Mouse (Mus musculus) midbrain, postnatal 0 days (tissue): ENCODE measurements around the gene Ccdc24. TPM values are rescaled to one million over a fixed set of nuclear protein-coding genes. Genes with fewer than 3 reads are reported as not detected.
A peak's percentile ranks its signal among the peaks of the same experiment; 100 is the strongest.

ENCODE experiments used
- ATAC-seq: fragments of 200-750 bp; cut with Nextera tagmentation; 2 replicates; pipeline ENCODE4 v1.8.0; 2017; ENCODE audit warnings: moderate number of reproducible peaks, mild to moderate bottlenecking, moderate TSS enrichment, moderate library complexity; ENCODE audit not compliant: low FRiP score
- DNase-seq: peaks from one replicate; pipeline ENCODE4 v3.0.0-alpha.2; 2015; ENCODE audit warnings: low spot score
- H3K27ac ChIP-seq: fragments of 300-500 bp; sonication (generic); 2 replicates; pipeline ENCODE4 v1.5.1; 2014; ENCODE audit warnings: low read depth, mild to moderate bottlenecking, low read length, mixed read lengths
- H3K27me3 ChIP-seq: fragments of 300-500 bp; sonication (generic); 2 replicates; pipeline ENCODE4 v1.6.1; 2014; ENCODE audit warnings: low read length, control low read depth, mixed read lengths; ENCODE audit not compliant: insufficient read depth
- H3K36me3 ChIP-seq: fragments of 300-500 bp; sonication (generic); 2 replicates; pipeline ENCODE4 v1.6.1; 2014; ENCODE audit warnings: low read length, control low read depth, mixed read lengths; ENCODE audit not compliant: insufficient read depth
- H3K4me1 ChIP-seq: fragments of 300-500 bp; sonication (generic); 2 replicates; pipeline ENCODE4 v1.6.1; 2014; ENCODE audit warnings: mild to moderate bottlenecking, control low read depth, antibody characterized with exemption, low read length, mixed read lengths; ENCODE audit not compliant: insufficient read depth
- H3K4me2 ChIP-seq: fragments of 300-500 bp; sonication (generic); 2 replicates; pipeline ENCODE4 v1.6.1; 2014; ENCODE audit warnings: low read depth, mild to moderate bottlenecking, low read length, mixed read lengths; ENCODE audit not compliant: poor library complexity, severe bottlenecking
- H3K4me3 ChIP-seq: fragments of 300-500 bp; sonication (generic); 2 replicates; pipeline ENCODE4 v1.5.1; 2014; ENCODE audit warnings: low read depth, mild to moderate bottlenecking, low read length, moderate library complexity
- H3K9ac ChIP-seq: fragments of 300-500 bp; sonication (generic); replicated peaks from 2 replicates; pipeline ENCODE4 v1.6.1; 2014; ENCODE audit warnings: mild to moderate bottlenecking, low read length, moderate library complexity, mixed read lengths; ENCODE audit not compliant: poor library complexity, severe bottlenecking
- H3K9me3 ChIP-seq: fragments of 300-500 bp; sonication (generic); 2 replicates; pipeline ENCODE4 v1.6.1; 2016; ENCODE audit warnings: low read length, control low read depth
- CTCF ChIP-seq: IDR thresholded peaks from 2 replicates; pipeline ENCODE4 v1.5.1; 2016; ENCODE audit warnings: antibody characterized with exemption, mild to moderate bottlenecking
- WGBS: fragments of 180-500 bp; shearing (Covaris S2); extraction: QIAGEN DNeasy Blood & Tissue Kit; methylation state at CpG from one replicate; pipeline ENCODE4 v1.1.7; 2014; 5-methylcytosine and 5-hydroxymethylcytosine counted together
- polyA plus RNA-seq: library from polyadenylated mRNA; unstranded; fragments of >200 nt; fragmentation: Nextera tagmentation; extraction: Ambion mirVana; gene quantifications from 2 replicates; pipeline ENCODE4 v1.2.1, GENCODE M21; 2015
- total RNA-seq: library from RNA; depleted of rRNA; stranded (reverse); fragments of >200 nt; gene quantifications from 2 replicates; pipeline ENCODE4 v1.2.3, GENCODE M21; 2014

Gene Ccdc24
- total and polyA plus RNA-seq, 2 experiments from 2014 or later, result 1.2 to 2.0 TPM

DNA sequence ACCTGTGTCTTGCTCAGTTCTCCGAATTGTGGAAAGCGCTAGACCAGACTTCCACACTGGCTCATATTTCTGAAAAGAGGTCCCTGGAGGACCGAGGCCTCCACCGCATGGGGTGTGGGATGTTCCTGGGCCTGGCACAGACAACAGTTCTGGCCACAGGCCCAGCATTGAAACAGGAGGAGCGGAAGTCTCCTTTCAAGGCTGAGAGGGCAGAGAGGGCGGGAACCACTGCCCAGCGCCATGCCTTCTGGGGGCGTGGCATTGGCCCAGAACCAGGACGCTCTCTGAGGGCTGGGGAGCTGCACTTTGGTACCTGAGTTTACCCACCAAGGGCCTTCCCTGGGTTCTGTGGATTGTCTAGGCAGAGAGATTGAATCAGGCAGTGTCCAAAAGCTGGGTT lies 6.3 kb downstream of the Ccdc24 start:
- TF ChIP-seq CTCF, result no peak
- no peak overlapping the region for H3K4me3 ChIP-seq
- H3K9ac ChIP-seq, result no peak overlapping the region
- peak; percentile 71 for DNase-seq
- no peak overlapping the region for H3K4me2 ChIP-seq
- no peak overlapping the region for H3K27ac ChIP-seq
- 55% methylated on average over 9 of the region's 9 CpGs for WGBS
- ATAC-seq, result no peak
- H3K27me3 ChIP-seq, result no peaks in the 10 kb centered on the region
- H3K4me1 ChIP-seq, result 0 out of 2 replicates have a peak, but pooled peaks cover 3% of the 10 kb centered on the region
- 0 out of 2 replicates have a peak, but pooled peaks cover 3% of the 10 kb centered on the region for H3K36me3 ChIP-seq
- no peaks in the 10 kb centered on the region for H3K9me3 ChIP-seq

DNA sequence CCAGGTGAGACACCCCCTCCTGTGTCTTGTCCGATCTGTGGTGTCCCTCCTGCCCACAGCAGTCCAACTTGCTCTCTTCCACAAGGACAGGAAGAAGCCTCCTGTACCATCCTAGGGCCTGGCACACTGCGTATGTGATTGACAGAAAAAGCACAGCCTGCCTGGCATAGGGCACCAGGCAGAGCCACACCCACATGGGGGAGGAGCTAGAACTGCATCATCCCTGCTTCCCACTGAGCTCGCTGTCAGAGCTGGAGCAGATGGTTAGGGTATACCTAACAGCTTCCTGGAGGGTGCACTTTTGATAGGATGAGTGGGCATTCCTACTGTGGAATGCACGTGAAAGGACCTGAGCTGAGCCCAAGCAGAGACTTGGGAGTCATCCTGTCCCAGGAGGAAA lies 9.5 kb downstream of the Ccdc24 start:
- Histone ChIP-seq H3K9me3 (no peaks in the 10 kb centered on the region), H3K36me3 (peaks cover 8% of the 10 kb centered on the region; the same call in 1 of the 2 replicates), H3K4me3 (no peak overlapping the region), H3K4me2 (no peak overlapping the region), H3K4me1 (0 out of 2 replicates have a peak, but pooled peaks cover 3% of the 10 kb centered on the region), H3K27ac (no peak overlapping the region), H3K9ac (no peak overlapping the region), H3K27me3 (no peaks in the 10 kb centered on the region)
- peak; percentile 83 for ATAC-seq
- peak; percentile 68 for DNase-seq
- TF ChIP-seq CTCF, result no peak
- WGBS, result 36% methylated on average over 4 of the region's 4 CpGs

GRCm38 (mm10) chr4:117860570-117860969 lies 11.8 kb downstream of the Ccdc24 start:
- no peak overlapping the region for H3K4me2 ChIP-seq
- DNase-seq, result no peak

DNA sequence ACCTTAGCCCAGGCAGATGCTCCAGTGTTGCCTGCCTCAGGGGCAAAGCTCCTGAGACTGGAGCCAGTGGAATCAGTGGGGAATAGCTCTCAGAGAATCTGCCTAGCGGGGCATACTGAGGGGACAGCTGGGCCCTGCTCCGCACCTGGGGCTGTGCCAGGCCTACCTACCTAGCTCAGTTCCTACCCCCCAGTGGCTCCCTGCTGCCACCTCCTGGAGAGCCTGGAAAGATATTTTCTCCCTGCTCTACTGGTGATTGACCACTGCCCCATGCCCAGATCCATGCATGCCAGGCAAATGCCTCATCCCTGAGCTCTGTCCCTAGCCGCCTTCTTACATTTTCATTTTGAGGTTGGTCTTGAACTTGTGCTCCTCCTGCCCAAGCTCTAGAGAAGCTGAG lies 13.6 kb downstream of the Ccdc24 start:
- Histone ChIP-seq H3K27ac (0 out of 2 replicates have a peak overlapping the region, but pooled peaks have one; percentile 26), H3K4me3 (no peak overlapping the region), H3K36me3 (peaks cover 18% of the 10 kb centered on the region), H3K4me2 (no peak overlapping the region), H3K27me3 (no peaks in the 10 kb centered on the region), H3K9me3 (no peaks in the 10 kb centered on the region), H3K9ac (no peak overlapping the region), H3K4me1 (no peaks in the 10 kb centered on the region; the same call in 1 of the 2 replicates)
- WGBS, result 56% methylated on average over 3 of the region's 3 CpGs
- DNase-seq (peak; percentile 62), ATAC-seq (0 out of 2 replicates have a peak, but pooled peaks have one; percentile 14)
- TF ChIP-seq CTCF, result peak; percentile 67

More at GRCm38 (mm10) chr4:117860570-117860969, 11.8 kb downstream of the Ccdc24 start:
- WGBS, result 80% methylated on average over 9 of the region's 9 CpGs
- Histone ChIP-seq H3K4me3 (no peak overlapping the region), H3K9me3 (no peaks in the 10 kb centered on the region), H3K36me3 (peaks cover 20% of the 10 kb centered on the region), H3K27ac (no peak overlapping the region), H3K9ac (no peak overlapping the region), H3K4me1 (no peaks in the 10 kb centered on the region), H3K27me3 (no peaks in the 10 kb centered on the region)
- TF ChIP-seq CTCF, result no peak
- no peak for ATAC-seq

- DNase-seq (peak; percentile 75), ATAC-seq (peak; percentile 73; the same call in 1 of the 2 replicates)
- Histone ChIP-seq H3K36me3 (peaks cover 17% of the 10 kb centered on the region), H3K4me3 (no peak overlapping the region), H3K9me3 (no peaks in the 10 kb centered on the region), H3K27ac (peak overlapping the region; percentile 44), H3K27me3 (no peaks in the 10 kb centered on the region), H3K4me1 (no peaks in the 10 kb centered on the region; the same call in 1 of the 2 replicates), H3K9ac (no peak overlapping the region), H3K4me2 (no peak overlapping the region)
- TF ChIP-seq CTCF, result no peak
- WGBS, result 68% methylated on average over 9 of the region's 9 CpGs
Measured at GRCm38 (mm10) chr4:117855146-117855545, 17.2 kb downstream of the Ccdc24 start.

GRCm38 (mm10) chr4:117852152-117852868 lies 20.0 kb downstream of the Ccdc24 start:
- no peaks in the 10 kb centered on the region; the same call in 1 of the 2 replicates for H3K4me1 ChIP-seq
- no peak overlapping the region for H3K4me2 ChIP-seq
- H3K36me3 ChIP-seq, result peaks cover 10% of the 10 kb centered on the region
- 80% methylated on average over 10 of the region's 10 CpGs for WGBS
- H3K9ac ChIP-seq, result no peak overlapping the region
- H3K9me3 ChIP-seq, result no peaks in the 10 kb centered on the region
- ATAC-seq (no peak), DNase-seq (no peak)
- no peaks in the 10 kb centered on the region for H3K27me3 ChIP-seq
- H3K4me3 ChIP-seq, result no peak overlapping the region
- no peak overlapping the region for H3K27ac ChIP-seq
- no peak for TF ChIP-seq CTCF
